Mouse (Mus musculus) neural tube, embryonic 11.5 days (tissue): ENCODE data around the gene BC016579. TPM values are rescaled to one million over a fixed set of nuclear protein-coding genes. Genes with fewer than 3 reads are reported as not detected.

Source experiments
- ATAC-seq: fragments of 200-750 bp; cut with Nextera tagmentation; 2 replicates; pipeline ENCODE4 v1.8.0; 2017; ENCODE audit warnings: moderate number of reproducible peaks, mild to moderate bottlenecking, moderate TSS enrichment, moderate library complexity; ENCODE audit not compliant: insufficient read depth, low FRiP score, low TSS enrichment
- DNase-seq: peaks from one replicate; pipeline ENCODE4 v3.0.0-alpha.2; 2015; ENCODE audit warnings: low spot score
- H3K27ac ChIP-seq: fragments of 300-500 bp; sonication (generic); 2 replicates; pipeline ENCODE4 v1.5.1; 2014; ENCODE audit warnings: low read depth, mild to moderate bottlenecking, low read length
- H3K27me3 ChIP-seq: fragments of 300-500 bp; sonication (generic); 2 replicates; pipeline ENCODE4 v1.6.1; 2014; ENCODE audit warnings: mild to moderate bottlenecking, low read length, mixed read lengths; ENCODE audit not compliant: control insufficient read depth, insufficient read depth
- H3K36me3 ChIP-seq: fragments of 300-500 bp; sonication (generic); 2 replicates; pipeline ENCODE4 v1.6.1; 2014; ENCODE audit warnings: mild to moderate bottlenecking, low read length, moderate library complexity, mixed read lengths; ENCODE audit not compliant: control insufficient read depth, insufficient read depth
- H3K4me1 ChIP-seq: fragments of 300-500 bp; sonication (generic); 2 replicates; pipeline ENCODE4 v1.6.1; 2014; ENCODE audit warnings: low read length, mixed read lengths; ENCODE audit not compliant: control insufficient read depth, insufficient read depth
- H3K4me2 ChIP-seq: fragments of 300-500 bp; sonication (generic); 2 replicates; pipeline ENCODE4 v1.6.1; 2014; ENCODE audit warnings: low read depth, mild to moderate bottlenecking, moderate library complexity
- H3K4me3 ChIP-seq: fragments of 300-500 bp; sonication (generic); 2 replicates; pipeline ENCODE4 v1.5.1; 2014; ENCODE audit warnings: low read depth, low read length
- H3K9ac ChIP-seq: fragments of 300-500 bp; sonication (generic); 2 replicates; pipeline ENCODE4 v1.6.1; 2014; ENCODE audit warnings: mild to moderate bottlenecking, low read length
- H3K9me3 ChIP-seq: fragments of 300-500 bp; sonication (generic); 2 replicates; pipeline ENCODE4 v1.6.1; 2016; ENCODE audit warnings: low read length; ENCODE audit not compliant: control insufficient read depth
- WGBS: fragments of 180-500 bp; shearing (Covaris S2); extraction: QIAGEN DNeasy Blood & Tissue Kit; methylation state at CpG from one replicate; pipeline ENCODE4 v1.1.7; 2014; 5-methylcytosine and 5-hydroxymethylcytosine counted together
- polyA plus RNA-seq: library from polyadenylated mRNA; unstranded; fragments of >200 nt; fragmentation: Nextera tagmentation; extraction: Ambion mirVana; gene quantifications from 2 replicates; pipeline ENCODE4 v1.2.1, GENCODE M21; 2014

Gene BC016579
- polyA plus RNA-seq, 1 experiment from 2014 or later: 0.28 TPM

GRCm38 (mm10) chr16:45632420-45632819, 21.4 kb downstream of the BC016579 start:
- 82% methylated on average over 4 of the region's 4 CpGs for WGBS
- no peaks in the 10 kb centered on the region for H3K36me3 ChIP-seq
- no peaks in the 10 kb centered on the region for H3K4me1 ChIP-seq
- H3K9ac ChIP-seq: no peak overlapping the region
- H3K9me3 ChIP-seq: no peaks in the 10 kb centered on the region
- no peak overlapping the region for H3K4me2 ChIP-seq
- H3K27ac ChIP-seq: no peak overlapping the region
- H3K27me3 ChIP-seq: no peaks in the 10 kb centered on the region
- no peak for DNase-seq
- no peak overlapping the region for H3K4me3 ChIP-seq
- no peak for ATAC-seq

GRCm38 (mm10) chr16:45630347-45630960, 23.4 kb downstream of the BC016579 start:
- no peaks in the 10 kb centered on the region for H3K4me1 ChIP-seq
- H3K27me3 ChIP-seq: no peaks in the 10 kb centered on the region
- H3K9ac ChIP-seq: no peak overlapping the region
- no peaks in the 10 kb centered on the region for H3K9me3 ChIP-seq
- H3K4me2 ChIP-seq: no peak overlapping the region
- H3K27ac ChIP-seq: no peak overlapping the region
- H3K4me3 ChIP-seq: no peak overlapping the region
- DNase-seq (peak; percentile 62), ATAC-seq (peak; percentile 49; the same call in 1 of the 2 replicates)
- 56% methylated on average over 5 of the region's 5 CpGs for WGBS
- H3K36me3 ChIP-seq: no peaks in the 10 kb centered on the region

- H3K4me2 ChIP-seq: no peak overlapping the region
- DNase-seq (no peak), ATAC-seq (no peak)
- no peaks in the 10 kb centered on the region for H3K9me3 ChIP-seq
- no peaks in the 10 kb centered on the region for H3K4me1 ChIP-seq
- no peak overlapping the region for H3K27ac ChIP-seq
- H3K4me3 ChIP-seq: no peak overlapping the region
- whole genome bisulfite sequencing: 83% methylated on average over 8 of the region's 8 CpGs
- no peaks in the 10 kb centered on the region for H3K27me3 ChIP-seq
- H3K9ac ChIP-seq: no peak overlapping the region
- H3K36me3 ChIP-seq: no peaks in the 10 kb centered on the region
These were observed 24.3 kb downstream of the BC016579 start for GRCm38 (mm10) chr16:45629497-45630105.

- ATAC-seq: no peak
- Histone ChIP-seq H3K36me3 (no peaks in the 10 kb centered on the region), H3K4me2 (no peak overlapping the region), H3K4me3 (no peak overlapping the region), H3K27ac (no peak overlapping the region), H3K4me1 (no peaks in the 10 kb centered on the region), H3K9ac (no peak overlapping the region), H3K27me3 (no peaks in the 10 kb centered on the region), H3K9me3 (no peaks in the 10 kb centered on the region)
- 81% methylated on average over 2 of the region's 2 CpGs for WGBS
- DNase-seq: no peak
These were observed 28.5 kb downstream of the BC016579 start for GRCm38 (mm10) chr16:45625342-45625741.

- H3K4me2 ChIP-seq: no peak overlapping the region
- no peaks in the 10 kb centered on the region for H3K4me1 ChIP-seq
- no peak overlapping the region for H3K9ac ChIP-seq
- no peak overlapping the region for H3K27ac ChIP-seq
- no peak overlapping the region for H3K4me3 ChIP-seq
- WGBS: 92% methylated on average over 2 of the region's 2 CpGs
- H3K36me3 ChIP-seq: no peaks in the 10 kb centered on the region
- H3K9me3 ChIP-seq: no peaks in the 10 kb centered on the region
- DNase-seq: no peak
- H3K27me3 ChIP-seq: no peaks in the 10 kb centered on the region
- ATAC-seq: no peak
These were observed 29.1 kb downstream of the BC016579 start for GRCm38 (mm10) chr16:45624791-45625190.

GRCm38 (mm10) chr16:45623230-45623629, 30.6 kb downstream of the BC016579 start:
- DNase-seq: no peak
- H3K27ac ChIP-seq: no peak overlapping the region

GRCm38 (mm10) chr16:45619751-45620375, 34.0 kb downstream of the BC016579 start:
- H3K9me3 ChIP-seq: no peaks in the 10 kb centered on the region
- no peaks in the 10 kb centered on the region for H3K27me3 ChIP-seq
- H3K4me2 ChIP-seq: no peak overlapping the region
- no peak overlapping the region for H3K9ac ChIP-seq
- no peak for DNase-seq
- H3K4me3 ChIP-seq: no peak overlapping the region
- no peaks in the 10 kb centered on the region for H3K4me1 ChIP-seq
- H3K36me3 ChIP-seq: no peaks in the 10 kb centered on the region
- no peak for ATAC-seq
- 80% methylated on average over 8 of the region's 8 CpGs for WGBS
- no peak overlapping the region for H3K27ac ChIP-seq

More at GRCm38 (mm10) chr16:45623230-45623629, 30.6 kb downstream of the BC016579 start:
- 86% methylated on average over 4 of the region's 4 CpGs for WGBS
- no peak for ATAC-seq
- Histone ChIP-seq H3K9ac (no peak overlapping the region), H3K4me3 (no peak overlapping the region), H3K9me3 (no peaks in the 10 kb centered on the region), H3K36me3 (no peaks in the 10 kb centered on the region), H3K4me2 (no peak overlapping the region), H3K27me3 (no peaks in the 10 kb centered on the region), H3K4me1 (no peaks in the 10 kb centered on the region)

- Histone ChIP-seq H3K4me1 (no peaks in the 10 kb centered on the region), H3K27me3 (no peaks in the 10 kb centered on the region), H3K4me3 (no peak overlapping the region), H3K36me3 (no peaks in the 10 kb centered on the region), H3K9ac (no peak overlapping the region), H3K27ac (no peak overlapping the region), H3K9me3 (no peaks in the 10 kb centered on the region), H3K4me2 (no peak overlapping the region)
- 89% methylated on average over 1 of the region's 1 CpGs for WGBS
- DNase-seq (no peak), ATAC-seq (no peak)
These were observed 37.9 kb downstream of the BC016579 start for GRCm38 (mm10) chr16:45615944-45616343.

- DNase-seq: no peak
- ATAC-seq: no peak
- Histone ChIP-seq H3K4me2 (no peak overlapping the region), H3K36me3 (no peaks in the 10 kb centered on the region), H3K4me3 (no peak overlapping the region), H3K4me1 (no peaks in the 10 kb centered on the region), H3K9ac (no peak overlapping the region), H3K9me3 (no peaks in the 10 kb centered on the region), H3K27ac (no peak overlapping the region), H3K27me3 (no peaks in the 10 kb centered on the region)
- 85% methylated on average over 2 of the region's 2 CpGs for WGBS
These were observed 40.6 kb downstream of the BC016579 start for GRCm38 (mm10) chr16:45613247-45613646.
